Mouse (Mus musculus) liver, postnatal 0 days (tissue): ENCODE data around the gene 6430571L13Rik.

Experiments used
- CTCF ChIP-seq: sonication (generic); IDR thresholded peaks from 2 replicates; pipeline ENCODE4 v1.5.1; 2016; ENCODE audit warnings: antibody characterized with exemption, low read depth
- EP300 ChIP-seq: IDR thresholded peaks from 2 replicates; pipeline ENCODE4 v1.6.1; 2016; ENCODE audit warnings: antibody characterized with exemption, low read depth, mild to moderate bottlenecking

DNA sequence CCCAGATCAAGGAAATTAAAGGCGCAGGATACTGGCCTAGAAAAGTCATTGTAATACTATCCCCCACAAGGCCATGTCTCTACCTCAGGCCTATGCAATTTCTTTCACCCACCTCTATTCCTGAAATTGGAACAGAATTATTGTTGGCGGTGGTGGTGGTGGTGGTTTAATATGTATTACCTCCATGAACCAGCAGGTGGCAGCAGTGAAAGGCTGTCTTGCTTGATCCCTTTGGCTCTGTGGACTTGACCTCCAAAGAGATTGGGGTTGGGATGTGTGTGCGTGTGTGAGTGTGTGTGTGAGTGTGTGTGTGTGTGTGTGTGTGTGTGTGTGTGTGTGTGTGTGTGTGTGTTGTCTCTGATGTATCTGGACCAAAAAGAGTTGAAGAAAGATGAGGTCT is 26.2 kb downstream of the 6430571L13Rik start:
- no peak for TF ChIP-seq EP300
- peak; percentile 95 for TF ChIP-seq CTCF
